ENCODE assay signal across 13 mouse cellular contexts in genomic region chr19:57473301-57473700, GRCm38 (mm10). TPM values are rescaled to one million over a fixed set of nuclear protein-coding genes. Genes with fewer than 3 reads are reported as not detected.
A peak's percentile ranks its signal among the peaks of the same experiment; 100 is the strongest.
DNase-seq lines count a peak whose midpoint lies in the region; ATAC-seq lines count a peak whose summit lies in the region.
"Had no signal": no experiment of that assay in that cellular context is flagged by ENCODE, and none has a peak within 500 bp of the region (broad histone marks: within the 10 kb centered on the region; RNA-seq: fewer than 3 reads in every experiment).

No protein-coding gene starts in this region.

- 78% methylated on average over 16 of the region's 16 CpGs for WGBS in midbrain, embryonic 11.5 days
- 84% methylated on average over 16 of the region's 16 CpGs for WGBS in midbrain, embryonic 10.5 days
- 59% methylated on average over 16 of the region's 16 CpGs for WGBS in lung, embryonic 16.5 days
- WGBS in neural tube, embryonic 15.5 days = 52% methylated on average over 16 of the region's 16 CpGs

- H3K9me3 ChIP-seq in midbrain, embryonic 11.5 days (ENCODE audit: control insufficient read depth, low read length) = no peaks in the 10 kb centered on the region
- 0 out of 2 replicates have a peak, but pooled peaks cover 4% of the 10 kb centered on the region for H3K9me3 ChIP-seq in midbrain, embryonic 10.5 days (replicated peaks)
- H3K9me3 ChIP-seq in lung, embryonic 16.5 days (ENCODE audit: control insufficient read depth, low read length) = no peaks in the 10 kb centered on the region
- H3K9me3 ChIP-seq in neural tube, embryonic 15.5 days (replicated peaks) = no peaks in the 10 kb centered on the region
- H3K9me3 ChIP-seq: megakaryocyte, embryonic 14.5 days; neural tube, embryonic 13.5 days had no signal

- no peak overlapping the region for H3K9ac ChIP-seq in midbrain, embryonic 11.5 days (ENCODE audit: low read length)
- H3K9ac ChIP-seq in lung, embryonic 16.5 days (ENCODE audit: low read length) = no peak overlapping the region
- H3K9ac ChIP-seq in neural tube, embryonic 15.5 days (replicated peaks) = no peak overlapping the region
- H3K9ac ChIP-seq: neural tube, embryonic 13.5 days had no signal

- H3K27ac ChIP-seq in midbrain, embryonic 11.5 days (ENCODE audit: low read depth, low read length) = no peak overlapping the region
- no peak overlapping the region for H3K27ac ChIP-seq in midbrain, embryonic 10.5 days (replicated peaks)
- no peak overlapping the region for H3K27ac ChIP-seq in lung, embryonic 16.5 days (ENCODE audit: low read length)
- no peak overlapping the region for H3K27ac ChIP-seq in neural tube, embryonic 15.5 days (replicated peaks)
- H3K27ac ChIP-seq: neural tube, embryonic 13.5 days had no signal

- no peak overlapping the region for H3K4me2 ChIP-seq in midbrain, embryonic 11.5 days
- no peak overlapping the region for H3K4me2 ChIP-seq in lung, embryonic 16.5 days (ENCODE audit: low read depth, low read length)
- no peak overlapping the region for H3K4me2 ChIP-seq in neural tube, embryonic 15.5 days
- H3K4me2 ChIP-seq: neural tube, embryonic 13.5 days had no signal

- DNase-seq in midbrain, embryonic 11.5 days (ENCODE audit: low spot score, missing footprints) = peak; percentile 75
- no peak for DNase-seq in midbrain, embryonic 10.5 days (ENCODE audit: low spot score)
- DNase-seq in heart, adult 9 months (ENCODE audit: low spot score in 2 of 2) = peak; percentile 13 to 35
- peak; percentile 29 for DNase-seq in telencephalon, adult 2 months (ENCODE audit: low read depth, low spot score)
- DNase-seq in cerebellum, postnatal 36 days = no peak
- DNase-seq: gastrocnemius, postnatal 25 days; kidney, adult 9 months had no signal

- no peak for ATAC-seq in midbrain, embryonic 11.5 days (ENCODE audit: low FRiP score)
- ATAC-seq in lung, embryonic 16.5 days (ENCODE audit: low read depth) = peak; percentile 34; the same call in 1 of the 2 replicates
- ATAC-seq in neural tube, embryonic 15.5 days (ENCODE audit: low FRiP score) = no peak
- no peak for ATAC-seq in CD4-positive, CD25-positive, alpha-beta regulatory T cell, adult 4 months
- ATAC-seq: activated CD4-positive, CD25-positive, alpha-beta regulatory T cell, adult 4 months had no signal

- H3K36me3 ChIP-seq in midbrain, embryonic 11.5 days (ENCODE audit: control insufficient read depth, insufficient read depth, low read length) = peaks cover 2% of the 10 kb centered on the region; the same call in 1 of the 2 replicates
- H3K36me3 ChIP-seq in midbrain, embryonic 10.5 days = peaks cover 19% of the 10 kb centered on the region
- peaks cover 9% of the 10 kb centered on the region for H3K36me3 ChIP-seq in lung, embryonic 16.5 days (ENCODE audit: control insufficient read depth, insufficient read depth, low read length)
- peaks cover 4% of the 10 kb centered on the region; the same call in 1 of the 2 replicates for H3K36me3 ChIP-seq in neural tube, embryonic 15.5 days

- no peaks in the 10 kb centered on the region for H3K4me1 ChIP-seq in midbrain, embryonic 11.5 days (ENCODE audit: control insufficient read depth, insufficient read depth, low read length)
- no peaks in the 10 kb centered on the region for H3K4me1 ChIP-seq in midbrain, embryonic 10.5 days
- H3K4me1 ChIP-seq in lung, embryonic 16.5 days (replicated peaks; ENCODE audit: control insufficient read depth, insufficient read depth, low read length) = peaks cover 20% of the 10 kb centered on the region
- peaks cover 23% of the 10 kb centered on the region for H3K4me1 ChIP-seq in neural tube, embryonic 15.5 days

- H3K4me3 ChIP-seq in midbrain, embryonic 11.5 days (ENCODE audit: low read depth, low read length) = no peak overlapping the region
- H3K4me3 ChIP-seq in midbrain, embryonic 10.5 days = no peak overlapping the region
- no peak overlapping the region for H3K4me3 ChIP-seq in lung, embryonic 16.5 days (ENCODE audit: low read length)
- no peak overlapping the region for H3K4me3 ChIP-seq in neural tube, embryonic 15.5 days (replicated peaks)
- H3K4me3 ChIP-seq: megakaryocyte, embryonic 14.5 days; neural tube, embryonic 13.5 days had no signal

- no peaks in the 10 kb centered on the region for H3K27me3 ChIP-seq in midbrain, embryonic 11.5 days (ENCODE audit: control insufficient read depth, insufficient read depth, low read length)
- no peaks in the 10 kb centered on the region for H3K27me3 ChIP-seq in midbrain, embryonic 10.5 days (ENCODE audit: low read depth, poor library complexity, severe bottlenecking)
- H3K27me3 ChIP-seq in lung, embryonic 16.5 days (ENCODE audit: control insufficient read depth, insufficient read depth, low read depth, low read length) = no peaks in the 10 kb centered on the region
- no peaks in the 10 kb centered on the region for H3K27me3 ChIP-seq in neural tube, embryonic 15.5 days (replicated peaks)
- H3K27me3 ChIP-seq: megakaryocyte, embryonic 14.5 days; neural tube, embryonic 13.5 days had no signal

RNA-seq across cellular contexts. Expression of gene Trub1, which starts 20.6 kb away (rescaled TPM):
- 16.0 and 16.4 TPM in 2 replicates for polyA plus RNA-seq in midbrain, embryonic 11.5 days (2014; fragmentation: Nextera tagmentation; extraction: Ambion mirVana)
- polyA plus RNA-seq in midbrain, embryonic 10.5 days (2016; fragmentation: Nextera tagmentation; extraction: Ambion mirVana) = 22.5 and 22.7 TPM in 2 replicates
- 21.4 and 24.2 TPM in 2 replicates for polyA plus RNA-seq in lung, embryonic 16.5 days (2015; fragmentation: Nextera tagmentation; extraction: Ambion mirVana)
- polyA plus RNA-seq in neural tube, embryonic 15.5 days (2015; fragmentation: Nextera tagmentation; extraction: Ambion mirVana) = 14.9 and 17.8 TPM in 2 replicates
- 10 to 100 TPM; 12.6 to 12.9 TPM for polyA plus RNA-seq in CD4-positive, CD25-positive, alpha-beta regulatory T cell, adult 4 months (2017; shearing (Covaris generic))

Comparison
In these comparisons a context has a peak if more than half of its experiments do, and no peak if none do; other contexts are left out.
1. DNase-seq: peak in midbrain, embryonic 11.5 days (single experiment), heart, adult 9 months (2 of 2) and telencephalon, adult 2 months (single experiment); none in midbrain, embryonic 10.5 days (single experiment) and cerebellum, postnatal 36 days (0 of 2).